Mouse (Mus musculus) neural tube, embryonic 11.5 days (tissue): ENCODE measurements around the gene Pcdh9. TPM values are rescaled to one million over a fixed set of nuclear protein-coding genes. Genes with fewer than 3 reads are reported as not detected.
"Not testable (repeated sequence)": the region's sequence is repeated elsewhere in the genome, so short reads cannot be mapped to it uniquely, and the experiment has no call there.

Source experiments
- ATAC-seq: fragments of 200-750 bp; cut with Nextera tagmentation; 2 replicates; pipeline ENCODE4 v1.8.0; 2017; ENCODE audit warnings: moderate number of reproducible peaks, mild to moderate bottlenecking, moderate TSS enrichment, moderate library complexity; ENCODE audit not compliant: insufficient read depth, low FRiP score, low TSS enrichment
- DNase-seq: peaks from one replicate; pipeline ENCODE4 v3.0.0-alpha.2; 2015; ENCODE audit warnings: low spot score
- H3K27ac ChIP-seq: fragments of 300-500 bp; sonication (generic); 2 replicates; pipeline ENCODE4 v1.5.1; 2014; ENCODE audit warnings: low read depth, mild to moderate bottlenecking, low read length
- H3K27me3 ChIP-seq: fragments of 300-500 bp; sonication (generic); 2 replicates; pipeline ENCODE4 v1.6.1; 2014; ENCODE audit warnings: mild to moderate bottlenecking, low read length, mixed read lengths; ENCODE audit not compliant: control insufficient read depth, insufficient read depth
- H3K36me3 ChIP-seq: fragments of 300-500 bp; sonication (generic); 2 replicates; pipeline ENCODE4 v1.6.1; 2014; ENCODE audit warnings: mild to moderate bottlenecking, low read length, moderate library complexity, mixed read lengths; ENCODE audit not compliant: control insufficient read depth, insufficient read depth
- H3K4me1 ChIP-seq: fragments of 300-500 bp; sonication (generic); 2 replicates; pipeline ENCODE4 v1.6.1; 2014; ENCODE audit warnings: low read length, mixed read lengths; ENCODE audit not compliant: control insufficient read depth, insufficient read depth
- H3K4me2 ChIP-seq: fragments of 300-500 bp; sonication (generic); 2 replicates; pipeline ENCODE4 v1.6.1; 2014; ENCODE audit warnings: low read depth, mild to moderate bottlenecking, moderate library complexity
- H3K4me3 ChIP-seq: fragments of 300-500 bp; sonication (generic); 2 replicates; pipeline ENCODE4 v1.5.1; 2014; ENCODE audit warnings: low read depth, low read length
- H3K9ac ChIP-seq: fragments of 300-500 bp; sonication (generic); 2 replicates; pipeline ENCODE4 v1.6.1; 2014; ENCODE audit warnings: mild to moderate bottlenecking, low read length
- H3K9me3 ChIP-seq: fragments of 300-500 bp; sonication (generic); 2 replicates; pipeline ENCODE4 v1.6.1; 2016; ENCODE audit warnings: low read length; ENCODE audit not compliant: control insufficient read depth
- WGBS: fragments of 180-500 bp; shearing (Covaris S2); extraction: QIAGEN DNeasy Blood & Tissue Kit; methylation state at CpG from one replicate; pipeline ENCODE4 v1.1.7; 2014; 5-methylcytosine and 5-hydroxymethylcytosine counted together
- polyA plus RNA-seq: library from polyadenylated mRNA; unstranded; fragments of >200 nt; fragmentation: Nextera tagmentation; extraction: Ambion mirVana; gene quantifications from 2 replicates; pipeline ENCODE4 v1.2.1, GENCODE M21; 2014

Gene Pcdh9
- polyA plus RNA-seq, 1 experiment from 2014 or later, result 48.6 TPM

GRCm38 (mm10) chr14:93233599-93233998 is 656.9 kb downstream of the Pcdh9 start:
- Histone ChIP-seq H3K4me1 (no peaks in the 10 kb centered on the region), H3K9me3 (no peaks in the 10 kb centered on the region), H3K27me3 (no peaks in the 10 kb centered on the region), H3K4me3 (no peak overlapping the region), H3K36me3 (no peaks in the 10 kb centered on the region), H3K27ac (no peak overlapping the region), H3K9ac (no peak overlapping the region), H3K4me2 (no peak overlapping the region)
- DNase-seq, result no peak
- 0 out of 2 replicates have a peak, but pooled peaks have one; percentile 38 for ATAC-seq
- WGBS, result 44% methylated on average over 6 of the region's 6 CpGs

GRCm38 (mm10) chr14:93214846-93215245 is 675.6 kb downstream of the Pcdh9 start:
- not testable (repeated sequence) for H3K4me1 ChIP-seq, H3K27ac ChIP-seq, H3K4me3 ChIP-seq, DNase-seq, H3K9me3 ChIP-seq, H3K9ac ChIP-seq, H3K27me3 ChIP-seq, ATAC-seq, H3K4me2 ChIP-seq, H3K36me3 ChIP-seq
- WGBS, result 98% methylated on average over 5 of the region's 15 CpGs

- DNase-seq (no peak), ATAC-seq (no peak)
- no peak overlapping the region for H3K4me2 ChIP-seq
- WGBS, result 62% methylated on average over 2 of the region's 2 CpGs
- no peaks in the 10 kb centered on the region for H3K36me3 ChIP-seq
- H3K27me3 ChIP-seq, result no peaks in the 10 kb centered on the region
- H3K27ac ChIP-seq, result no peak overlapping the region
- H3K9ac ChIP-seq, result no peak overlapping the region
- H3K9me3 ChIP-seq, result no peaks in the 10 kb centered on the region
- H3K4me3 ChIP-seq, result no peak overlapping the region
- H3K4me1 ChIP-seq, result no peaks in the 10 kb centered on the region
These were observed 690.7 kb downstream of the Pcdh9 start for GRCm38 (mm10) chr14:93199791-93200190.

- H3K27ac ChIP-seq, result no peak overlapping the region
- no peak overlapping the region for H3K4me3 ChIP-seq
- WGBS, result 89% methylated on average over 9 of the region's 9 CpGs
- no peaks in the 10 kb centered on the region for H3K4me1 ChIP-seq
- H3K9ac ChIP-seq, result no peak overlapping the region
- H3K36me3 ChIP-seq, result no peaks in the 10 kb centered on the region
- H3K4me2 ChIP-seq, result no peak overlapping the region
- DNase-seq (no peak), ATAC-seq (no peak)
- H3K9me3 ChIP-seq, result no peaks in the 10 kb centered on the region
- H3K27me3 ChIP-seq, result no peaks in the 10 kb centered on the region
These were observed 707.6 kb downstream of the Pcdh9 start for GRCm38 (mm10) chr14:93182606-93183491.

- Histone ChIP-seq H3K9ac (no peak overlapping the region), H3K36me3 (no peaks in the 10 kb centered on the region), H3K4me1 (no peaks in the 10 kb centered on the region), H3K27ac (no peak overlapping the region), H3K4me2 (no peak overlapping the region), H3K27me3 (no peaks in the 10 kb centered on the region), H3K4me3 (no peak overlapping the region), H3K9me3 (no peaks in the 10 kb centered on the region)
- DNase-seq, result no peak
- ATAC-seq, result no peak
These were observed 721.3 kb downstream of the Pcdh9 start for GRCm38 (mm10) chr14:93169201-93169600.

- no peak overlapping the region for H3K27ac ChIP-seq
- no peak overlapping the region for H3K4me3 ChIP-seq
- H3K4me1 ChIP-seq, result no peaks in the 10 kb centered on the region
- H3K4me2 ChIP-seq, result no peak overlapping the region
- no peak overlapping the region for H3K9ac ChIP-seq
- no peaks in the 10 kb centered on the region for H3K36me3 ChIP-seq
- no peaks in the 10 kb centered on the region for H3K27me3 ChIP-seq
- 73% methylated on average over 2 of the region's 2 CpGs for whole genome bisulfite sequencing
- no peak for ATAC-seq
- DNase-seq, result no peak
- H3K9me3 ChIP-seq, result no peaks in the 10 kb centered on the region
These were observed 722.1 kb downstream of the Pcdh9 start for GRCm38 (mm10) chr14:93168367-93168766.

- 88% methylated on average over 6 of the region's 6 CpGs for WGBS
- no peak overlapping the region for H3K9ac ChIP-seq
- no peak for DNase-seq
These were observed 747.1 kb downstream of the Pcdh9 start for GRCm38 (mm10) chr14:93143414-93143813.

GRCm38 (mm10) chr14:93142076-93142475 is 748.4 kb downstream of the Pcdh9 start:
- 86% methylated on average over 4 of the region's 4 CpGs for WGBS
- Histone ChIP-seq H3K4me1 (no peaks in the 10 kb centered on the region), H3K9me3 (no peaks in the 10 kb centered on the region), H3K4me2 (no peak overlapping the region), H3K4me3 (no peak overlapping the region), H3K27me3 (no peaks in the 10 kb centered on the region), H3K9ac (no peak overlapping the region), H3K36me3 (no peaks in the 10 kb centered on the region), H3K27ac (no peak overlapping the region)
- no peak for ATAC-seq
- DNase-seq, result no peak

More at GRCm38 (mm10) chr14:93143414-93143813, 747.1 kb downstream of the Pcdh9 start:
- Histone ChIP-seq H3K9me3 (no peaks in the 10 kb centered on the region), H3K27ac (no peak overlapping the region), H3K4me2 (no peak overlapping the region), H3K27me3 (no peaks in the 10 kb centered on the region), H3K4me3 (no peak overlapping the region), H3K4me1 (no peaks in the 10 kb centered on the region), H3K36me3 (no peaks in the 10 kb centered on the region)
- ATAC-seq, result no peak

GRCm38 (mm10) chr14:93126993-93127392 is 763.5 kb downstream of the Pcdh9 start:
- no peaks in the 10 kb centered on the region for H3K9me3 ChIP-seq
- H3K4me3 ChIP-seq, result no peak overlapping the region
- no peaks in the 10 kb centered on the region for H3K27me3 ChIP-seq
- ATAC-seq (no peak), DNase-seq (no peak)
- H3K27ac ChIP-seq, result no peak overlapping the region
- H3K9ac ChIP-seq, result no peak overlapping the region
- 85% methylated on average over 3 of the region's 3 CpGs for WGBS
- H3K4me1 ChIP-seq, result no peaks in the 10 kb centered on the region
- H3K36me3 ChIP-seq, result no peaks in the 10 kb centered on the region
- H3K4me2 ChIP-seq, result no peak overlapping the region
